Mouse (Mus musculus) hindbrain, embryonic 11.5 days (tissue): ENCODE results near the gene Rnf26. TPM values are rescaled to one million over a fixed set of nuclear protein-coding genes. Genes with fewer than 3 reads are reported as not detected.

Experiments
- ATAC-seq: fragments of 200-750 bp; cut with Nextera tagmentation; 2 replicates; pipeline ENCODE4 v1.8.0; 2017; ENCODE audit warnings: mild to moderate bottlenecking, moderate TSS enrichment, moderate library complexity; ENCODE audit not compliant: low FRiP score
- DNase-seq: peaks from one replicate; pipeline ENCODE4 v3.0.0-alpha.2; 2015; ENCODE audit warnings: low spot score
- H3K27ac ChIP-seq: fragments of 300-500 bp; sonication (generic); 2 replicates; pipeline ENCODE4 v1.5.1; 2014; ENCODE audit warnings: mild to moderate bottlenecking, low read depth, low read length
- H3K27me3 ChIP-seq: fragments of 300-500 bp; sonication (generic); 2 replicates; pipeline ENCODE4 v1.6.1; 2014; ENCODE audit warnings: mild to moderate bottlenecking, low read length, moderate library complexity, mixed read lengths; ENCODE audit not compliant: control insufficient read depth, insufficient read depth
- H3K36me3 ChIP-seq: fragments of 300-500 bp; sonication (generic); 2 replicates; pipeline ENCODE4 v1.6.1; 2014; ENCODE audit warnings: mild to moderate bottlenecking, low read length, moderate library complexity, mixed read lengths; ENCODE audit not compliant: control insufficient read depth, insufficient read depth
- H3K4me1 ChIP-seq: fragments of 300-500 bp; sonication (generic); replicated peaks from 2 replicates; pipeline ENCODE4 v1.6.1; 2014; ENCODE audit warnings: low read length, mixed read lengths; ENCODE audit not compliant: control insufficient read depth, insufficient read depth
- H3K4me2 ChIP-seq: fragments of 300-500 bp; sonication (generic); replicated peaks from 2 replicates; pipeline ENCODE4 v1.6.1; 2014; ENCODE audit warnings: mild to moderate bottlenecking, low read depth, low read length
- H3K4me3 ChIP-seq: fragments of 300-500 bp; sonication (generic); 2 replicates; pipeline ENCODE4 v1.5.1; 2014; ENCODE audit warnings: low read depth, low read length
- H3K9ac ChIP-seq: fragments of 300-500 bp; sonication (generic); 2 replicates; pipeline ENCODE4 v1.6.1; 2014; ENCODE audit warnings: low read depth, low read length
- H3K9me3 ChIP-seq: fragments of 300-500 bp; sonication (generic); 2 replicates; pipeline ENCODE4 v1.6.1; 2016; ENCODE audit warnings: low read length; ENCODE audit not compliant: control insufficient read depth
- WGBS: fragments of 180-500 bp; shearing (Covaris S2); extraction: QIAGEN DNeasy Blood & Tissue Kit; methylation state at CpG from one replicate; pipeline ENCODE4 v1.1.7; 2014; 5-methylcytosine and 5-hydroxymethylcytosine counted together
- polyA plus RNA-seq: library from polyadenylated mRNA; unstranded; fragments of >200 nt; fragmentation: Nextera tagmentation; extraction: Ambion mirVana; gene quantifications from 2 replicates; pipeline ENCODE4 v1.2.1, GENCODE M21; 2014

Rnf26 gene
- polyA plus RNA-seq, 1 experiment from 2014 or later = 43.7 TPM

DNA sequence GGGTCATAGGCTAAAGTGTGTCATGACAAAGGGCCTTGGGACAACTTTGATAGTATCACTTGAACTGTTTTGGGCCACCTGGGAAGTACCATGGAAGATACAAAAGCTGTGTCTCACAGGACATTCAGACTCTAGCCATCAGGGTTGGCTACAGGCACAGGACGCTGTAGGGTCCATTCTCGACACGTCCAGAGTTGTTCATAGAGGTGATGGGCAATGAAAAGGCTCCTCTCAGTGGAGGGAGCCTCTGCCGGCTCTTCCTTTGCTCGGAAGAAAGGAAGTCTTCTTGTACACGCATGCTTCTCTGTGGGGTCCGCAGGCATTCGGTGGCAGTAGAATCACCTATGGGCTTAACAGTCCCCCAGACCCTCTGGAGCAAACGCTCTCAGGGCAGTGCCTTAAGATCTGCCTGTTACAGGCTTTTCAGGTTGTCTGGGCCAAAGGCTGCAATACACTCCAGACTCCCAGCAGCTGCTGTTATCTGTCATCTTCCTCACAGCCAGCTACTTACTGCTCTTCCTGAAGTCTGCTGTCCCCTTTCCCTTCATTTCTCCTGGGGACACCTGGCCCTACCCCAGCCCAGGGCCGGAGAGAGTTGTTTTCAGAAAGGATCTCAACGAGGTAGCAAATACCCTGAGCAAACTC is 35.9 kb downstream of the Rnf26 start:
- H3K9me3 ChIP-seq = no peaks in the 10 kb centered on the region
- peaks cover 6% of the 10 kb centered on the region for H3K4me1 ChIP-seq
- H3K4me3 ChIP-seq = no peak overlapping the region
- DNase-seq (no peak), ATAC-seq (no peak)
- H3K27ac ChIP-seq = no peak overlapping the region
- H3K4me2 ChIP-seq = no peak overlapping the region
- no peaks in the 10 kb centered on the region for H3K27me3 ChIP-seq
- WGBS = 85% methylated on average over 11 of the region's 11 CpGs
- no peak overlapping the region for H3K9ac ChIP-seq
- no peaks in the 10 kb centered on the region for H3K36me3 ChIP-seq

DNA sequence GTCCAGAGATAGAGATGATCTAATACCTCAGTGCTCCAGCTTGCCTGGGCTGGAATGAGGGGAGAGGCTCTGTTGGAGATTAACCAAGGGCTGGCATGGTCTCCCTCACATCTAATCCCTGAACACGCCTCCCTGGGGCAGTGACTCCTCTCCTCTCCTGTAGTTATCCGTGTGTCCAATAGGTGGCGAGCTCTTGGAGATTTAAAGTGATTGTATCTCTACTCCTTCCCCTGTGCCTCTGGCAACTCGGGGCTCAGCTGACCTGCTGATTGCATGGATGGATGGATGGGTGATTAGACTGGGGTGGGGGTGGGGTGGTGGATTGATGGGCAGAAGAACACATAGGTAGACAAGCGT is 36.6 kb downstream of the Rnf26 start:
- Histone ChIP-seq H3K9ac (no peak overlapping the region), H3K27ac (no peak overlapping the region), H3K36me3 (no peaks in the 10 kb centered on the region), H3K4me1 (peaks cover 11% of the 10 kb centered on the region), H3K4me2 (no peak overlapping the region), H3K4me3 (no peak overlapping the region), H3K9me3 (no peaks in the 10 kb centered on the region), H3K27me3 (no peaks in the 10 kb centered on the region)
- WGBS = 12% methylated on average over 5 of the region's 5 CpGs
- DNase-seq = peak; percentile 78
- ATAC-seq = no peak

DNA sequence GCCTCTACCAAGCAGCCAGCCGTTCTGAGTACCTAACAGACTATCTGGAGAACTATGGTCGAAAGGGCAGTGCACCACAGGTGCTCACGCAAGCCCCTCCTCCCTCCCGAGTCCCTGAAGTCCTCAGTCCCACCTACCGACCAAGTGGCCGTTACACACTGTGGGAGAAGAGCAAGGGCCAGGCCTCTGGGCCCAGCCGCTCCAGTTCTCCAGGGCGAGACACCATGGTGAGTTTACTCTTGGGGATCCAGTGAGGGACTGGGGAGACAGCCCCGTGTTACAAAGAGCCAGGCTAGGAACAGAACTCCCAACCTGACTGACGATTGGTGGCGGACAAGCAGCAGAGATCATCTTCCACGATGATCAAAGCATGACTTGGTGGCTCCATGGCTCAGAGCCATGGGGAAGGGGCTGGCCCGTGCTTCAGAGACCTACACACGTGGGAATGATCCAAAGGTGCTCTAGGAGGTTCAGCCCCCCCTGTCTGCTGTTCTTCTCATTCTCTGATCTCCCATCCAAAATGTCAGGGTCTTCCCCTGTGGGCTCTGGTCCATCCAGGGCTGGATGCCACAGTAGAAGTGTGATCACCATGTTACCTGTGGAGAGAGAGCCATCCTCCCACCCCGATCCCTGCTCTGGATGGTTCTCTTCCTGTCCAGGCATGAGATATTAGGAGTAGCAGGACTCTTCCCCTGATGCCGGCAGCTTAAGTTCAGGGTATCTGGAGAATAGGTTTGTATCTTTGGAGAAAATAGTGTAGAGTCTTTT is 37.1 kb downstream of the Rnf26 start:
- H3K4me3 ChIP-seq = no peak overlapping the region
- H3K9me3 ChIP-seq = no peaks in the 10 kb centered on the region
- ATAC-seq (no peak), DNase-seq (no peak)
- H3K27ac ChIP-seq = no peak overlapping the region
- H3K4me1 ChIP-seq = peaks cover 14% of the 10 kb centered on the region
- H3K27me3 ChIP-seq = no peaks in the 10 kb centered on the region
- WGBS = 61% methylated on average over 16 of the region's 16 CpGs
- no peak overlapping the region for H3K9ac ChIP-seq
- no peaks in the 10 kb centered on the region for H3K36me3 ChIP-seq
- H3K4me2 ChIP-seq = no peak overlapping the region

DNA sequence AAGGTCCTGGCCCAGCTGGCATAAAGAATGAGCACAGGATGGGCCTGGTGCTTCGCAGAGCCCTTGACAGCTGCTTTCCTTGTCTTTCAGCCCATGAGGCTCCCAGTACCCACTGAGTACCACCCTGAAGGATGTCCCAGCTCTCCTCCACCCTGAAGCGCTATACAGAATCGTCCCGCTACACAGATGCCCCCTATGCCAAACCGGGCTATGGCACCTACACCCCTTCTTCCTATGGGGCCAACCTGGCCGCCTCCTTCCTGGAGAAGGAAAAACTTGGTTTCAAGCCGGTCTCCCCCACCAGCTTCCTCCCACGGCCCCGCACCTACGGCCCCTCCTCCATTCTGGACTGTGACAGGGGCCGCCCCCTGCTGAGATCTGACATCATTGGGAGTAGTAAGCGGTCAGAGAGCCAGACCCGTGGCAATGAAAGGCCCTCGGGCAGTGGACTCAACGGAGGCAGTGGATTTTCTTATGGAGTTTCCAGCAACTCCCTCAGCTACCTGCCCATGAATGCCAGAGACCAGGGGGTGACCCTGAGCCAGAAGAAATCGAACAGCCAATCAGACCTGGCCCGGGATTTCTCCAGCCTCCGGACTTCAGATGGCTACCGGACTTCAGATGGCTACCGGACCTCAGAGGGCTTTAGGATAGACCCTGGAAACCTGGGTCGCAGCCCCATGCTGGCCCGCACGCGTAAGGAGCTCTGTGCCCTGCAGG is 37.9 kb downstream of the Rnf26 start:
- 69% methylated on average over 24 of the region's 24 CpGs for WGBS
- Histone ChIP-seq H3K4me2 (no peak overlapping the region), H3K36me3 (no peaks in the 10 kb centered on the region), H3K4me1 (peaks cover 21% of the 10 kb centered on the region), H3K27me3 (no peaks in the 10 kb centered on the region), H3K9me3 (no peaks in the 10 kb centered on the region), H3K4me3 (no peak overlapping the region), H3K9ac (no peak overlapping the region), H3K27ac (no peak overlapping the region)
- DNase-seq = no peak
- ATAC-seq = no peak

DNA sequence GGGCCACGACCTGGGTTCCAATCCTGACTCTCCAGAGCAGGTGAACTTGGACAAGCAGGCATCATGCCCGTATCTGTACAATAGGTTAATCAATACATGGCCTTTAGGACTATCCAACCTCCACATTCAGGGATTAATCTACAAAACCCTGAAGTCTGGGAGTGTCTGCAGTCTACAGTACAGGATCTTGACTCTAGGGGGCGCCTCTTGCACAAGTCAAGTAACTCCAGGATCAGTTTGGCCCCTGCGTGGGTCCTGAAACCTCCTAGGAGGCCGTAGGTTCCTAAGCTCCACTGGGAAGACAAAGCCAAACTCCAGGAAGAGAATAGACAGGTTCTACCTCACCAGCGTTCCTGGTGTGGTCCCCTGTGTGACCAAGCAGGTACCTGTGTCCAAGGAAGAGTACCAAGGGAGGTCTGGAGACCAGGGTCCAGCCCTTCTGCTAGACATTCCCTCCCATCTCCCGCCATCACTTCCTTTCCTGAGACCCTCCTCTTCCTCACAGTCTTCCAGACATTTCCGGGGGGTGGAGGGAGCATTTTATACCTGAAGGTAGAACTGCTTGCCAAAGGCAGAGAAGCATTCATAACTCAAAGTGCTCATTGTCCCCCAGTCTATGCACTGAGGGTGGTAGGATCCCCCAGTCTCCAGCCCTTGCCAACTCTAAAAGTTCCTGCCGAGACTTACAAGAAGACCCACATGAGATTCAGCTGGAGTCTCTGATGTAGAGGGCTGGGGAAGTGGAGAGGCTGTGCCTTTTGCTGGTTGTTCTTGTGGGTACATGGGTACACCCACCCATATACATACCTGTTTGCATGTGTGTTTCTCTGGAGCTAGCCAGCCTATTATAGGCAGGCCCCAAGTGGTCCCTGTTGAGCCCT is 38.7 kb downstream of the Rnf26 start:
- ATAC-seq = no peak
- no peaks in the 10 kb centered on the region for H3K27me3 ChIP-seq
- WGBS = 64% methylated on average over 9 of the region's 9 CpGs

DNA sequence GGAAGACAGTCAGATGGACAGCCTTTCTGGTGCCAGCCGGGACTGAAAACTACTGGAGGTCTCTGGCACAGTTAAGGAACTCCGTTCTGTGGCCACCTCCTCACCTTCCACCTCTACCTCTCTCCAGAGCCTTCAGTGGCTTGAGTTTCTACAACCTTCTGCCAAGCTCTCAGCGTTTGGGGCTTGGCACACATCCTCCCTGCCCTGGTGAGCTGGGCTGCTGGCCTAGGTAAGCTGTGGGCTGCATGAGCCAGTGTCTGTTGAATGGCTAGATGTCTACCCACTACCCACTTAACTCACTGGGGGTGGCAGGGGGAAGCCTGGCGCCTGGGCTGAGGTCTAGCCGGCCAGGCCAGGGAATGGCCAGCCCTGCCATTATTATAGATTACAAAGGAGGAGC is 40.2 kb downstream of the Rnf26 start:
- Histone ChIP-seq H3K4me3 (peak overlapping the region; percentile 18), H3K9ac (peak overlapping the region; percentile 37; the same call in 1 of the 2 replicates), H3K27me3 (no peaks in the 10 kb centered on the region), H3K9me3 (no peaks in the 10 kb centered on the region), H3K4me1 (peaks cover 23% of the 10 kb centered on the region), H3K4me2 (peak overlapping the region; percentile 8), H3K36me3 (no peaks in the 10 kb centered on the region), H3K27ac (peak overlapping the region; percentile 90)
- ATAC-seq (no peak), DNase-seq (no peak)
- WGBS = 45% methylated on average over 5 of the region's 5 CpGs

More for the DNA sequence above, 38.7 kb downstream of the Rnf26 start:
- H3K4me2 ChIP-seq = no peak overlapping the region
- no peak overlapping the region for H3K27ac ChIP-seq
- H3K36me3 ChIP-seq = no peaks in the 10 kb centered on the region
- no peak overlapping the region for H3K9ac ChIP-seq
- peak; percentile 42 for DNase-seq
- H3K4me1 ChIP-seq = peaks cover 23% of the 10 kb centered on the region
- H3K9me3 ChIP-seq = no peaks in the 10 kb centered on the region
- H3K4me3 ChIP-seq = no peak overlapping the region

DNA sequence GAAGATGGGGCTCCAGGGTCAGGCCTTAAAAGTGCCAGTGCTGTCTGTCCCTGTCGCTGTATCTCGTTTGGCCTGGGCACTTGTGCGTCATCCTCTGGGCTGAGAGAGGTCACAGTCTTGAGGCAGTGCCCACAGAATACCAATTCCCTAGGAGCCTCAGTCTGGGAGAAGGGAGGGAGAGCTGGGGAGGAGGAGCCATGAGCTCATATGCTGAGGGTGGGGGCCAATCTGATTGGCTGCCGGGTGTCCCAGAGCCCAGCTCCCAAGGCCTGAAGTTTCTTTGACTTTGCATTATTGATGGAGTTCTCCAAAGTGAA is 40.8 kb downstream of the Rnf26 start:
- Histone ChIP-seq H3K36me3 (no peaks in the 10 kb centered on the region), H3K4me3 (no peak overlapping the region), H3K27me3 (no peaks in the 10 kb centered on the region), H3K9ac (peak overlapping the region; percentile 50; the same call in 1 of the 2 replicates), H3K27ac (peak overlapping the region; percentile 90), H3K4me2 (peak overlapping the region; percentile 36), H3K4me1 (peaks cover 23% of the 10 kb centered on the region), H3K9me3 (no peaks in the 10 kb centered on the region)
- 22% methylated on average over 4 of the region's 4 CpGs for WGBS
- ATAC-seq (peak; percentile 79), DNase-seq (peak; percentile 60)

DNA sequence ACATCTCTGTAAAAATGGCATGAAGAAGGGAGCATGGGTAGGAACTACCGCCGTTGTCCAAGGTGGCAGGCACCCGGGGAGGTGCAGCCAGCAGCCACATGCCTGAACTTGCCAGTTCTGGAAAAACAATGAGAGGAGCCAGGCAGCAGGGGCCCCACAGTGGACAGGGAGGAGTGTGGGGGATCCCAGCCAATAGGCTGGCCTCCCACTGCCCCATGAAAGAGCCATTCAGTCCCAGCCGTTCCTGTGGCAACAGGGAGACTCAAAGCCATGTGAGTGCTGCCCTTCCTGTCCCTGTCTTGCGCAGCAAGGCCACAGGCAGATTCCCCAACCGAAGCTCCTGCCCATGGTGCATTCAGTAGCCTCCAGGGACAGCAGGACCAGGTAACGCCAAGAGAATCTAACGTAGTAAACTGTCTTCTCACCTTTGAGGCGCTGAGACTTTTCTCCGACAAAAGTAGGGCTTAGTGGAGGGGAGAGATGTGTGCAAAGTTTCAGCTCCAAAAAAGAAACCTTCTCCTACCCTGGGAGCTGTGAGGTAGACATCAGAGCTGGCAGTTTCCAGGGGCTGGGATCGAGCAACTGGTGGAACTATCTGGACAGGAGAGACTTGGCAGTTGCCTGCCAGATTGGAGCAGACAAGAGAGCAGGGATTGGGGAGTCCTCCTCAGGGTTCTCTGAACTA is 41.3 kb downstream of the Rnf26 start:
- H3K9me3 ChIP-seq = no peaks in the 10 kb centered on the region
- no peaks in the 10 kb centered on the region for H3K27me3 ChIP-seq
- no peak overlapping the region for H3K4me3 ChIP-seq
- DNase-seq (peak; percentile 76), ATAC-seq (peak; percentile 75)
- H3K27ac ChIP-seq = peak overlapping the region; percentile 90
- no peaks in the 10 kb centered on the region for H3K36me3 ChIP-seq
- H3K4me1 ChIP-seq = peaks cover 23% of the 10 kb centered on the region
- H3K4me2 ChIP-seq = peak overlapping the region; percentile 36
- WGBS = 21% methylated on average over 11 of the region's 11 CpGs
- H3K9ac ChIP-seq = peak overlapping the region; percentile 50
